Mouse (Mus musculus) forebrain, embryonic 15.5 days (tissue): Measurements from ENCODE around the gene Lrp11. TPM values are rescaled to one million over a fixed set of nuclear protein-coding genes. Genes with fewer than 3 reads are reported as not detected.
"Not testable (repeated sequence)": the region's sequence is repeated elsewhere in the genome, so short reads cannot be mapped to it uniquely, and the experiment has no call there.

Experiments used
- ATAC-seq: fragments of 200-750 bp; cut with Nextera tagmentation; replicated peaks from 2 replicates; pipeline ENCODE4 v1.8.0; 2017; ENCODE audit warnings: mild to moderate bottlenecking, moderate TSS enrichment, moderate library complexity
- H3K27ac ChIP-seq: fragments of 300-500 bp; sonication (generic); replicated peaks from 2 replicates; pipeline ENCODE4 v1.5.1; 2015; ENCODE audit warnings: mild to moderate bottlenecking, inconsistent platforms
- H3K27me3 ChIP-seq: fragments of 300-500 bp; sonication (generic); 2 replicates; pipeline ENCODE4 v1.6.1; 2015; ENCODE audit warnings: inconsistent platforms
- H3K36me3 ChIP-seq: fragments of 300-500 bp; sonication (generic); 2 replicates; pipeline ENCODE4 v1.6.1; 2015; ENCODE audit warnings: mild to moderate bottlenecking, inconsistent platforms
- H3K4me1 ChIP-seq: fragments of 300-500 bp; sonication (generic); 2 replicates; pipeline ENCODE4 v1.6.1; 2015; ENCODE audit warnings: inconsistent platforms
- H3K4me2 ChIP-seq: fragments of 300-500 bp; sonication (generic); replicated peaks from 2 replicates; pipeline ENCODE4 v1.6.1; 2015; ENCODE audit warnings: mild to moderate bottlenecking, inconsistent platforms
- H3K4me3 ChIP-seq: fragments of 300-500 bp; sonication (generic); 2 replicates; pipeline ENCODE4 v1.5.1; 2015; ENCODE audit warnings: mild to moderate bottlenecking, inconsistent platforms
- H3K9ac ChIP-seq: fragments of 300-500 bp; sonication (generic); replicated peaks from 2 replicates; pipeline ENCODE4 v1.6.1; 2015; ENCODE audit warnings: mild to moderate bottlenecking, inconsistent platforms
- H3K9me3 ChIP-seq: fragments of 300-500 bp; sonication (generic); 2 replicates; pipeline ENCODE4 v1.6.1; 2016; ENCODE audit warnings: inconsistent platforms
- WGBS: fragments of 180-500 bp; shearing (Covaris S2); methylation state at CpG from one replicate; pipeline ENCODE4 v1.1.7; 2015; ENCODE audit warnings: mixed read lengths; 5-methylcytosine and 5-hydroxymethylcytosine counted together
- polyA plus RNA-seq: library from polyadenylated mRNA; unstranded; fragments of >200 nt; fragmentation: Nextera tagmentation; extraction: Ambion mirVana; gene quantifications from 2 replicates; pipeline ENCODE4 v1.2.1, GENCODE M21; 2015

Lrp11 gene
- polyA plus RNA-seq, 1 experiment from 2014 or later: 43.6 TPM

DNA sequence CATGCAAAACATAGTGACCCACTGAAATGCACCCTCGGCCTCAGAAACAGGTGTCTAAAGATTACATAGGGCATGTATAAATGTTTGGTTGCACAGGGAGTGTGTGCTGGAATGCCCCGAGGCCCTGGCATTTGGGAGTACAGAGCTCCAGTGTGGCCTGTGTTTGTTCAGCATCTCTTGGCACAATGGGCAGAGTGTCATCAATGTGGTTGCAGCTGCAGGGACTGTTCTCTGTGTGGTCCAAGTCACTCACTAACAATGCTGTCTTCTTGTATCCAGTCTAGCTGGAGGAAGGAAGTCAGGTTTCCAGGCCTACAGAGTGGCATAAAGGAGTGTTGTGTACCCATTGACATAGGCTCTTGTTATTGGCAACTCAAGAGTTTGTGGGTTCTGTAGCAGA is 15.6 kb downstream of the Lrp11 start:
- ATAC-seq: no peak

DNA sequence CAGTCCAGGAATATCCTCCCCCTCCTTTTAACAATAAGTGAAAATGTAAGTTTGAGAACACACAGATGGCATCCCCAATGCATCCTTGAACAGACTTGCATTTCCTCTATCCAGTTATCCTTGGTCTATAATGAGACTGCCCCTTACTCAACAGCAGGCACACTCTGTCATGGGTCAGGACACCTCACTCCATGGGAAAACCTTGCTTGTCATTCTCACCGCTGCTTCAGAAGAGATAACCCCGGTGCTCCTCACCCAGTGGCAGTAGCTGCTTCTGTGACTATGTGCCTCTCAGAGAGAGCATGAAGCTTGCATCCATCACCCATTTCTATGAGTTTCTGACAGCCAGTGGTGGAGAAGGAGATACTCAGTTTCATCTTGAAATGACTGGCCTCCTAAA is 16.8 kb downstream of the Lrp11 start:
- H3K27ac ChIP-seq: no peak overlapping the region
- no peak overlapping the region for H3K4me2 ChIP-seq
- peaks cover 12% of the 10 kb centered on the region for H3K36me3 ChIP-seq
- H3K27me3 ChIP-seq: no peaks in the 10 kb centered on the region
- WGBS: 90% methylated on average over 2 of the region's 2 CpGs
- H3K9ac ChIP-seq: no peak overlapping the region
- H3K4me1 ChIP-seq: no peaks in the 10 kb centered on the region
- no peaks in the 10 kb centered on the region for H3K9me3 ChIP-seq
- no peak for ATAC-seq
- H3K4me3 ChIP-seq: no peak overlapping the region

More for the DNA sequence above, 15.6 kb downstream of the Lrp11 start:
- no peaks in the 10 kb centered on the region for H3K9me3 ChIP-seq
- H3K27me3 ChIP-seq: no peaks in the 10 kb centered on the region
- no peak overlapping the region for H3K4me2 ChIP-seq
- H3K4me3 ChIP-seq: no peak overlapping the region
- 81% methylated on average over 2 of the region's 2 CpGs for WGBS
- no peak overlapping the region for H3K9ac ChIP-seq
- H3K27ac ChIP-seq: no peak overlapping the region
- H3K4me1 ChIP-seq: no peaks in the 10 kb centered on the region
- H3K36me3 ChIP-seq: peaks cover 11% of the 10 kb centered on the region

DNA sequence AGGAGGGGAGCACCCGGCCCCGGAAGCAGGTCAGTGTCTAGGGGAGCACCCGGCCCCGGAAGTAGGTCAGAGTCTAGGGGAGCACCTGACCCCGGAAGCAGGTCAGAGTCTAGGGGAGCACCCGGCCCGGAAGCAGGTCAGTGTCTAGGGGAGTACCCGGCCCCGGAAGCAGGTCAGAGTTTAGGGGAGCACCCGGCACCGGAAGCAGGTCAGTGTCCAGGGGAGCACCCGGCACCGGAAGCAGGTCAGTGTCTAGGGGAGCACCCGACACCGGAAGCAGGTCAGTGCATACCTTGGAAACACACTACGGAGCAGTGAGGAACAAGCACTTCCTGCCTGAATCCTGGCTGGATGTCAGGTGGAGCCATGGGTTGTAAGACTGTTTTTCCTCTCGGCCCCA is 19.0 kb downstream of the Lrp11 start:
- no peak overlapping the region for H3K4me3 ChIP-seq
- no peaks in the 10 kb centered on the region for H3K27me3 ChIP-seq
- peaks cover 12% of the 10 kb centered on the region for H3K36me3 ChIP-seq
- ATAC-seq: no peak
- H3K27ac ChIP-seq: no peak overlapping the region
- WGBS: 96% methylated on average over 17 of the region's 17 CpGs
- no peaks in the 10 kb centered on the region for H3K9me3 ChIP-seq
- H3K4me2 ChIP-seq: no peak overlapping the region
- no peak overlapping the region for H3K9ac ChIP-seq
- H3K4me1 ChIP-seq: no peaks in the 10 kb centered on the region

GRCm38 (mm10) chr10:7611647-7612046 is 22.0 kb downstream of the Lrp11 start:
- Histone ChIP-seq H3K9ac (no peak overlapping the region), H3K4me1 (no peaks in the 10 kb centered on the region), H3K27me3 (no peaks in the 10 kb centered on the region), H3K4me3 (no peak overlapping the region), H3K4me2 (no peak overlapping the region), H3K36me3 (peaks cover 15% of the 10 kb centered on the region), H3K9me3 (0 out of 2 replicates have a peak, but pooled peaks cover 5% of the 10 kb centered on the region), H3K27ac (no peak overlapping the region)
- 51% methylated on average over 6 of the region's 6 CpGs for WGBS
- no peak for ATAC-seq

DNA sequence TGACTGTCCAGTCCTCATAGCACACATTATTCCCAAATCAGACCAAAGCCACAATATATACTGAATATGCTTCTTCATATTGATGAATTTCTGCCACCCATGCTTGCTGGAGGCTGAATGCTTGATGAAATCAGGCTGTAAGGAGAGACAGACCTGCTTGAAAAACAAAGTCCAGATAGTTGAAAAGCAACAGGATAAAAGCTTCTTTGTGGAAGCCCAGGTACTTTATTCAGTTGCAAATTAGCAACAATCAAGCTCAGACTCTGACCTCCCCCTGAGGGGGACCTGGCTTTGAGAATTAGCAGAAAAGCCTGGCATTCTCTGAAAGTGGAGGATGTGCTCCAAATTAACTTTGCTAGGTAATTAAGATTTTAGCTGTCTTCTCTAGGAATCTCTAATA is 22.6 kb downstream of the Lrp11 start:
- not testable (repeated sequence) for H3K4me2 ChIP-seq, H3K27me3 ChIP-seq, ATAC-seq, H3K27ac ChIP-seq, H3K4me1 ChIP-seq, H3K9me3 ChIP-seq, H3K4me3 ChIP-seq, H3K9ac ChIP-seq
- peaks cover 15% of the 10 kb centered on the region for H3K36me3 ChIP-seq

DNA sequence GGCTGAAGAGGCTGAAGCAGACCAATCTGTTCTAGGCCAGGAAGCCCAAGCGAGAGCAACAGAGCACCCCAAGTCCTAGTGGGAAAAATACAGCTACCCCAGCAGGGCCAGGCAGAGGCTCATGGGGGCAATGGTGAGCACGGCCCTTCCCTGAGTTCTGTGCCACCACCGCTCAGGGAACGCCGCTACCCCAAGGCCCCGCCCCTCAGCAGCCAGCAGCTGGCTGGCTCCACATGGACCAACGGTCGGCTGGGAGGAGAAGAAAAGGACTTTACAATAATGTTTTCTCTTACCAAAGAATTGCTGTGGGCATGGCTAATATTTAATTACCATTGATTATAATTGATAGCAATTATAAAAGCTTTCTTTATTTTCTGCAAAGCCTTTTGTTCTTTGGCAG is 25.2 kb downstream of the Lrp11 start:
- Histone ChIP-seq H3K27ac (no peak overlapping the region), H3K4me2 (no peak overlapping the region), H3K36me3 (peaks cover 9% of the 10 kb centered on the region), H3K4me3 (no peak overlapping the region), H3K27me3 (no peaks in the 10 kb centered on the region), H3K4me1 (no peaks in the 10 kb centered on the region), H3K9ac (no peak overlapping the region), H3K9me3 (0 out of 2 replicates have a peak, but pooled peaks cover 5% of the 10 kb centered on the region)
- WGBS: 74% methylated on average over 8 of the region's 8 CpGs
- ATAC-seq: no peak

GRCm38 (mm10) chr10:7617146-7617545 is 27.5 kb downstream of the Lrp11 start:
- H3K36me3 ChIP-seq, ATAC-seq, H3K27ac ChIP-seq, H3K27me3 ChIP-seq, H3K9me3 ChIP-seq, H3K4me2 ChIP-seq, H3K9ac ChIP-seq, H3K4me3 ChIP-seq, H3K4me1 ChIP-seq: not testable (repeated sequence)
- 83% methylated on average over 11 of the region's 11 CpGs for WGBS

DNA sequence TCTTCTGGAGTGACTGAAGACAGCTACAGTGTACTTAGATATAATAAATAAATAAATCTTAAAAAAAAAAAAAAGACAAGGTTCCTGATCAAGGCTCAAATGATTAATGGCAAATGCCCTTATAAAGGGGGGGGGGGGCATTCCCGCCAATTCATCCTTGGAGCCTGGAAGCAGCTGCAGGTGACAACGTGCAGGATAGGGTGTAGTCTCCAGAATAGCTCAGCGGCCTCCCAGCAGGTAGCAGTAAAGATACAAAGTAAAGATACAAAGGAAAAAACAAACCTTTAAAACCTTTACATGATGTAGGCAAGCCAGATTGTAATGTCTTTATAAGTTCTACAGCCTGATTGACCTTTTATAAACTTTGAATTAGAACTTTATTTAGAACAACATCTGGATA is 28.0 kb downstream of the Lrp11 start:
- H3K36me3 ChIP-seq: not testable (repeated sequence)

GRCm38 (mm10) chr10:7619821-7620241 is 30.2 kb downstream of the Lrp11 start:
- no peaks in the 10 kb centered on the region for H3K4me1 ChIP-seq
- H3K9ac ChIP-seq: no peak overlapping the region
- 0 out of 2 replicates have a peak, but pooled peaks cover 2% of the 10 kb centered on the region for H3K9me3 ChIP-seq
- H3K4me2 ChIP-seq: no peak overlapping the region
- 89% methylated on average over 5 of the region's 5 CpGs for WGBS
- H3K27ac ChIP-seq: no peak overlapping the region
- no peak overlapping the region for H3K4me3 ChIP-seq
- H3K36me3 ChIP-seq: peaks cover 13% of the 10 kb centered on the region
- ATAC-seq: 0 out of 2 replicates have a peak, but pooled peaks have one; percentile 38
- no peaks in the 10 kb centered on the region for H3K27me3 ChIP-seq

More for the DNA sequence above, 28.0 kb downstream of the Lrp11 start:
- not testable (repeated sequence) for H3K4me1 ChIP-seq, ATAC-seq, H3K9me3 ChIP-seq, H3K9ac ChIP-seq, H3K27me3 ChIP-seq, H3K4me3 ChIP-seq, H3K4me2 ChIP-seq, H3K27ac ChIP-seq
- 35% methylated on average over 3 of the region's 3 CpGs for WGBS

- no peak overlapping the region for H3K27ac ChIP-seq
- H3K36me3 ChIP-seq: peaks cover 14% of the 10 kb centered on the region; the same call in 1 of the 2 replicates
- WGBS: 60% methylated on average over 5 of the region's 5 CpGs
- H3K4me3 ChIP-seq: no peak overlapping the region
- no peaks in the 10 kb centered on the region for H3K9me3 ChIP-seq
- no peak overlapping the region for H3K9ac ChIP-seq
- H3K4me1 ChIP-seq: no peaks in the 10 kb centered on the region
- ATAC-seq: no peak
- no peaks in the 10 kb centered on the region for H3K27me3 ChIP-seq
- H3K4me2 ChIP-seq: no peak overlapping the region
These were observed 31.1 kb downstream of the Lrp11 start for GRCm38 (mm10) chr10:7620723-7621122.

GRCm38 (mm10) chr10:7622378-7622777 is 32.8 kb downstream of the Lrp11 start:
- WGBS: 91% methylated on average over 3 of the region's 3 CpGs
- H3K36me3 ChIP-seq: peaks cover 14% of the 10 kb centered on the region; the same call in 1 of the 2 replicates
- no peaks in the 10 kb centered on the region for H3K27me3 ChIP-seq
- H3K4me1 ChIP-seq: no peaks in the 10 kb centered on the region
- H3K27ac ChIP-seq: no peak overlapping the region
- H3K4me2 ChIP-seq: no peak overlapping the region
- no peak overlapping the region for H3K9ac ChIP-seq
- H3K9me3 ChIP-seq: no peaks in the 10 kb centered on the region
- H3K4me3 ChIP-seq: no peak overlapping the region
- ATAC-seq: no peak

- 91% methylated on average over 3 of the region's 3 CpGs for WGBS
- no peak for ATAC-seq
These were observed 34.4 kb downstream of the Lrp11 start for GRCm38 (mm10) chr10:7623861-7624518.

DNA sequence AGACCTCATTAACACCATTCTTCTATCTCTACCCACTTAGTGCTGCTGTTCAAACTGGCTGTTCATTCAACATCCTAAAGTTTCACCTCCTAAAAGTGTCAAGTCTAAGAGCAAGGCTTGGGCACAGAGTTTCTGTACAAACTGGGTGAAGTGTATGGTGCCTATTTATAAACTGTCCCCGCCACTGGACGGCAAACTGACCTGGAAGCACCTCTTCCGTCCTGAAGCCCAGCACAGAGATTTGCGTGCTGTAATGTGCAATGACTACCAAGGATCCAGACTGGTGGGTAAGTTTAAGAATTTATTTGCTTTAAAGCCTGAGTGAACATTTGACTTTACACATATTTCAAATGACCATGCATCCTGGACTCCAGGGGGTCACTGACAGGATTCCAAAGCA is 39.5 kb downstream of the Lrp11 start:
- ATAC-seq: no peak
- WGBS: 94% methylated on average over 4 of the region's 4 CpGs
- Histone ChIP-seq H3K9ac (no peak overlapping the region), H3K4me2 (no peak overlapping the region), H3K4me1 (no peaks in the 10 kb centered on the region), H3K4me3 (no peak overlapping the region), H3K36me3 (peaks cover 45% of the 10 kb centered on the region), H3K27me3 (no peaks in the 10 kb centered on the region), H3K27ac (no peak overlapping the region), H3K9me3 (no peaks in the 10 kb centered on the region)

More at GRCm38 (mm10) chr10:7623861-7624518, 34.4 kb downstream of the Lrp11 start:
- Histone ChIP-seq H3K4me2 (no peak overlapping the region), H3K27ac (no peak overlapping the region), H3K9ac (no peak overlapping the region), H3K27me3 (no peaks in the 10 kb centered on the region), H3K4me1 (no peaks in the 10 kb centered on the region), H3K4me3 (no peak overlapping the region), H3K36me3 (peaks cover 27% of the 10 kb centered on the region), H3K9me3 (no peaks in the 10 kb centered on the region)
